Mouse (Mus musculus) midbrain, embryonic 14.5 days (tissue): ENCODE data around the gene Rnf186. TPM values are rescaled to one million over a fixed set of nuclear protein-coding genes. Genes with fewer than 3 reads are reported as not detected.

Experiments used
- ATAC-seq: fragments of 200-750 bp; cut with Nextera tagmentation; 2 replicates; pipeline ENCODE4 v1.8.0; 2017; ENCODE audit warnings: moderate number of reproducible peaks, moderate library complexity; ENCODE audit not compliant: low FRiP score, low TSS enrichment
- DNase-seq: peaks from one replicate; pipeline ENCODE4 v3.0.0-alpha.2; 2015
- H3K27ac ChIP-seq: fragments of 300-500 bp; sonication (generic); replicated peaks from 2 replicates; pipeline ENCODE4 v1.5.1; 2014; ENCODE audit warnings: mild to moderate bottlenecking, low read depth, low read length, moderate library complexity
- H3K27me3 ChIP-seq: fragments of 300-500 bp; sonication (generic); 2 replicates; pipeline ENCODE4 v1.6.1; 2014; ENCODE audit warnings: low read length, control low read depth, mixed read lengths; ENCODE audit not compliant: control insufficient read depth, insufficient read depth
- H3K36me3 ChIP-seq: fragments of 300-500 bp; sonication (generic); 2 replicates; pipeline ENCODE4 v1.6.1; 2014; ENCODE audit warnings: low read length, control low read depth; ENCODE audit not compliant: control insufficient read depth, insufficient read depth
- H3K4me1 ChIP-seq: fragments of 300-500 bp; sonication (generic); 2 replicates; pipeline ENCODE4 v1.6.1; 2014; ENCODE audit warnings: mild to moderate bottlenecking, antibody characterized with exemption, low read length, control low read depth; ENCODE audit not compliant: control insufficient read depth, insufficient read depth
- H3K4me2 ChIP-seq: fragments of 300-500 bp; sonication (generic); 2 replicates; pipeline ENCODE4 v1.6.1; 2014; ENCODE audit warnings: mild to moderate bottlenecking, low read length, moderate library complexity
- H3K4me3 ChIP-seq: fragments of 300-500 bp; sonication (generic); replicated peaks from 2 replicates; pipeline ENCODE4 v1.5.1; 2014; ENCODE audit warnings: low read depth, low read length
- H3K9ac ChIP-seq: fragments of 300-500 bp; sonication (generic); replicated peaks from 2 replicates; pipeline ENCODE4 v1.6.1; 2014; ENCODE audit warnings: mild to moderate bottlenecking, low read length, moderate library complexity
- H3K9me3 ChIP-seq: fragments of 300-500 bp; sonication (generic); 2 replicates; pipeline ENCODE4 v1.6.1; 2016; ENCODE audit warnings: low read length, control low read depth, mixed read lengths; ENCODE audit not compliant: control insufficient read depth
- WGBS: fragments of 180-500 bp; shearing (Covaris S2); extraction: QIAGEN DNeasy Blood & Tissue Kit; methylation state at CpG from one replicate; pipeline ENCODE4 v1.1.7; 2014; 5-methylcytosine and 5-hydroxymethylcytosine counted together
- polyA plus RNA-seq: library from polyadenylated mRNA; unstranded; fragments of >200 nt; fragmentation: Nextera tagmentation; extraction: Ambion mirVana; gene quantifications from 2 replicates; pipeline ENCODE4 v1.2.1, GENCODE M21; 2014

The Rnf186 gene
- polyA plus RNA-seq, 1 experiment from 2014 or later: not detected

- DNase-seq (no peak), ATAC-seq (no peak)
- Histone ChIP-seq H3K36me3 (no peaks in the 10 kb centered on the region), H3K4me2 (no peak overlapping the region), H3K4me1 (no peaks in the 10 kb centered on the region), H3K9ac (no peak overlapping the region), H3K27ac (no peak overlapping the region), H3K27me3 (no peaks in the 10 kb centered on the region), H3K9me3 (no peaks in the 10 kb centered on the region), H3K4me3 (no peak overlapping the region)
- 94% methylated on average over 13 of the region's 13 CpGs for WGBS
Measured at GRCm38 (mm10) chr4:139011201-139011702, 44.3 kb downstream of the Rnf186 start.

DNA sequence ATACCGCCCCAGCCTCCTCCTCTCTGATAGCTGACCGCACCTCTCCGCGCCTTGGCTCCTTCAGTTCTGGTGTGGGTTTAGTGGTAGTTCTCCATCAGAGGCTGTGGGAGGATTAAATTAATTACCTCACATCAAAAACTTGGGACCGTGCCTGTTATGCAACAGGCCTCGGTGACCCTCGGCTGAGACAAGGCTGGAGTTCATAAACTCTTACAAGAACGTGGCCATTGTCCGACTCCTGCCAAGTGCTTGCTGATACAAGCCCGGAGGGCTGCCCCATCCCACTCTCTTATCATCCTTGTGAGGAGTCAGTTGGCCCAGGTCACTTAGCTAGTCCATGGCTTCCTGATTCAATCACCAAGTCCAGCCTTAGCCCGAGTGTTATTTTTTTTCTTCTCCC, 46.4 kb downstream of the Rnf186 start:
- H3K4me2 ChIP-seq: no peak overlapping the region
- H3K9me3 ChIP-seq: no peaks in the 10 kb centered on the region
- no peak overlapping the region for H3K27ac ChIP-seq
- no peak for ATAC-seq
- no peaks in the 10 kb centered on the region for H3K4me1 ChIP-seq
- H3K4me3 ChIP-seq: no peak overlapping the region
- H3K9ac ChIP-seq: no peak overlapping the region
- H3K36me3 ChIP-seq: no peaks in the 10 kb centered on the region
- no peaks in the 10 kb centered on the region for H3K27me3 ChIP-seq
- 92% methylated on average over 11 of the region's 11 CpGs for WGBS
- no peak for DNase-seq

DNA sequence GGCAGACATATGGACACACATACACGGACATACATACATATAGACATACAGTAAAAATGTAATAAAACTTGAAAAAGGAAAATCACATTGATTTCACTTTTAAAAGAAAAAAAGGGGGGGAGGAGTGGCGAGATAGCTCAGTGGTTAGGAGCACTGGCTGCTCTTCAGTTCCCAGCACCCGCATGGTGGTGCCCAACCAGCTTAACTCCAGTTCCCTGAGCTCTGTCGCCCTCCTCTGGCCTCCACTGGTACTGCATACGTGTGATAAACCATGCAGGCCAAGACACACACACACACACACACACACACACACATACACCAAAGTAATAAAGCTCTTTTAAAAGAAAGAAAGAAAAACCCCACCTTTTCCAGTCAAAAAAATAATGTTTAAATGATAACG, 47.9 kb downstream of the Rnf186 start:
- ATAC-seq: no peak
- no peak overlapping the region for H3K9ac ChIP-seq
- H3K9me3 ChIP-seq: no peaks in the 10 kb centered on the region
- H3K4me3 ChIP-seq: no peak overlapping the region
- no peaks in the 10 kb centered on the region for H3K36me3 ChIP-seq
- no peak overlapping the region for H3K27ac ChIP-seq
- no peaks in the 10 kb centered on the region for H3K27me3 ChIP-seq
- WGBS: 80% methylated on average over 6 of the region's 6 CpGs
- no peak for DNase-seq
- H3K4me1 ChIP-seq: no peaks in the 10 kb centered on the region
- no peak overlapping the region for H3K4me2 ChIP-seq

Other genes with a start within 250 kb of the Rnf186 start
- 0.83 and 0.94 TPM in 2 replicates for gene Pla2g2c, start 242.3 kb upstream of the Rnf186 start, polyA plus RNA-seq
- 3.0 and 3.9 TPM in 2 replicates for gene Ubxn10, start 229.9 kb upstream of the Rnf186 start, polyA plus RNA-seq
- 0.13 TPM in 1 of 2 replicates, not detected in the other for gene Pla2g2f, start 209.5 kb upstream of the Rnf186 start, polyA plus RNA-seq
- 0.43 TPM in 1 of 2 replicates, not detected in the other for gene Pla2g2d, start 191.4 kb upstream of the Rnf186 start, polyA plus RNA-seq
- gene Pla2g5, start 103.6 kb upstream of the Rnf186 start, polyA plus RNA-seq: 0.23 and 0.87 TPM in 2 replicates
- gene Gm13030, start 93.1 kb upstream of the Rnf186 start, polyA plus RNA-seq: not detected in 2 replicates
- gene Pla2g2e, start 89.2 kb upstream of the Rnf186 start, polyA plus RNA-seq: not detected in 2 replicates
- 1.7 and 2.8 TPM in 2 replicates for gene Otud3, start 53.2 kb upstream of the Rnf186 start, polyA plus RNA-seq
- gene Tmco4, start 5.8 kb downstream of the Rnf186 start, polyA plus RNA-seq: 0.38 and 0.61 TPM in 2 replicates
- 0.32 and 0.57 TPM in 2 replicates for gene Htr6, start 108.5 kb downstream of the Rnf186 start, polyA plus RNA-seq
- 12.8 and 27.5 TPM in 2 replicates for gene Nbl1, start 125.9 kb downstream of the Rnf186 start, polyA plus RNA-seq
- 346 and 393 TPM in 2 replicates for gene Minos1, start 164.0 kb downstream of the Rnf186 start, polyA plus RNA-seq
- 250 and 281 TPM in 2 replicates for gene Capzb, start 225.8 kb downstream of the Rnf186 start, polyA plus RNA-seq